Mouse (Mus musculus): Measurements from ENCODE around the gene Adamts7. TPM values are rescaled to one million over a fixed set of nuclear protein-coding genes. Genes with fewer than 3 reads are reported as not detected.

The Adamts7 gene
- polyA plus RNA-seq, 1 experiment = 6.5 TPM

DNA sequence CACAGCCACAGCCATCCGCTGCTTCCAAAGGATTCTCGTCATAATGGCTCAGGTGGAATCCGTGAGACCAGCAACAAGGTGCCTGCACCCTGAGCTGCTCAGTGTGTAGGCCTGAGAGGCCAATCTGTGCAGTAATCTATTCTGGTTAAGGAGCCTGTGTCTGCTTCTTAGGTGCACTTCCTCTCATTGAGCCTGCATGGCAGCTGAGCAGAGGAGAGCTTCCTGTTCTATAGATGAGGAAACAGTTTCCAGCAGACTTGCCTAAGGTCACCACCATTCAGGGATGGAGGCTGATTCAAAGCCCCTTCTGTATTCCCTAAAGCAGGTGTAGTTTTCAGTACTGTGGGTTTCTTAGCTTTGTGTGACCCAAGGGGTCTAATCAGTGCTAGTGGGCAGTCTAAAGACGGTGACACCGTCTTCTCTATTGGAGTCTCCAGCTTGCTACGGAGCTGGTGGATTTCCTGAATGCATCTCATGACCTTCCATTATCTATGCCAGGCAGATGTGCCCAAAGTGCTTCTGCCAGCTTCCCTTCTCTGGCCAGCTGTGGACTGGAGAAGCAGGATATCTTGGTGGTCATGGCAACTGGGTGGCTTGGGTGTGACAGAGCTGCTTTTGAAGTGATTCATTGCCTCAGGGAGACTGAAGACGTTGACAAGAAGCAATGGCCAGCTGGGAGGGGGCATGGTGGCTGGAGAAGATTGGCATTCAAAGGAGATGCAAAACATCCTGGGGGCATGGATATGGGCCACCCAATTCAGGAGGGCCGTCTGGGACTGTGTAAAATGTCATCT, 9.9 kb downstream of the Adamts7 start:
- TF ChIP-seq POLR2A (IDR thresholded peaks at IDR 0.05; ENCODE audit: low read depth, low read length) (no peak), CTCF (IDR thresholded peaks at IDR 0.05; ENCODE audit: borderline replicate concordance, insufficient read depth, low read length) (no peak)
- Histone ChIP-seq H3K4me1 (ENCODE audit: control insufficient read depth, insufficient read depth, low read length) (no peaks in the 10 kb centered on the region), H3K27ac (ENCODE audit: insufficient read depth, low read length) (no peak overlapping the region), H3K4me3 (ENCODE audit: insufficient read depth, low read length) (no peak overlapping the region)

DNA sequence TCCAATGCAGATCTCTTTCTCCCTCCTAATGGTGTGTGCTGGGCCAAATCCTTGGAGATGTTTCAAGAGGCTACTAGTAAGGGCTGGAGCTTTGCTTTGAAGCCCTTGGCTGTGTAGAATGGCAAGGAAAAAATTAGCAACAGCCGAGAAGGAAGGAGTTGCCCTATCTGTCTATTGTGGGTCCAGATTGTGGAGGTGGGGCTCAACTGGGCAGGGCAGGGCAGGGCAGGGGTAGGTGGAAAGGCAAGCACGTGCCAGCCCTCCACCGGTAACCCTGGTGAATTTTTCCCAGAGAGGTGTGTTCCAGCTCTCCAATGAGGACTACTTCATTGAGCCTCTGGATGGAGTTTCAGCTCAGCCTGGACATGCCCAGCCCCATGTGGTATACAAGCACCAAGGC, 10.5 kb downstream of the Adamts7 start:
- Histone ChIP-seq H3K4me3 (ENCODE audit: insufficient read depth, low read length) (no peak overlapping the region), H3K4me1 (ENCODE audit: control insufficient read depth, insufficient read depth, low read length) (no peaks in the 10 kb centered on the region), H3K27ac (ENCODE audit: insufficient read depth, low read length) (no peak overlapping the region)
- no peak for TF ChIP-seq POLR2A (IDR thresholded peaks at IDR 0.05; ENCODE audit: low read depth, low read length)
- TF ChIP-seq CTCF (IDR thresholded peaks at IDR 0.05; ENCODE audit: borderline replicate concordance, insufficient read depth, low read length) = no peak

DNA sequence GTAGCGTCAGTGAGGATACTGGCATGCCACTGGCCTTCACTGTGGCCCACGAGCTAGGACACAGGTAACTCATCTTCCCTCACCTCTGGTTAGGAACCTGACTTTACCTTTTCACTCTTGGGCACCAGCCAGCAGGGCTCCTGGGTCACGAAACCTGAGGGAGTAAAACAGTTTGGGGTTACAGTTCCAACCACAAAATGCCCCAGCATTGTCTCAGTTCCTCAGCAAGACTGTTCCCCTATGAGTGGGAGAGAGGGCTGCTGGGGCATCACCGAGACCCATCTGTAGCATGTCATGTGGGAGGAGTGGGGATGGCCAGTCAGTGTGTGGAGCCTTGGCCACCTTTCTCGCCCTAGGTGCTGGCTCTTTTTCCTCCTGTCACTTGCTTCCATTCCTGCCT, 16.5 kb downstream of the Adamts7 start:
- Histone ChIP-seq H3K27ac (ENCODE audit: insufficient read depth, low read length) (no peak overlapping the region), H3K4me1 (ENCODE audit: control insufficient read depth, insufficient read depth, low read length) (0 out of 2 replicates have a peak, but pooled peaks cover 5% of the 10 kb centered on the region), H3K4me3 (ENCODE audit: insufficient read depth, low read length) (no peak overlapping the region)
- TF ChIP-seq POLR2A (IDR thresholded peaks at IDR 0.05; ENCODE audit: low read depth, low read length) (no peak), CTCF (IDR thresholded peaks at IDR 0.05; ENCODE audit: borderline replicate concordance, insufficient read depth, low read length) (no peak)

DNA sequence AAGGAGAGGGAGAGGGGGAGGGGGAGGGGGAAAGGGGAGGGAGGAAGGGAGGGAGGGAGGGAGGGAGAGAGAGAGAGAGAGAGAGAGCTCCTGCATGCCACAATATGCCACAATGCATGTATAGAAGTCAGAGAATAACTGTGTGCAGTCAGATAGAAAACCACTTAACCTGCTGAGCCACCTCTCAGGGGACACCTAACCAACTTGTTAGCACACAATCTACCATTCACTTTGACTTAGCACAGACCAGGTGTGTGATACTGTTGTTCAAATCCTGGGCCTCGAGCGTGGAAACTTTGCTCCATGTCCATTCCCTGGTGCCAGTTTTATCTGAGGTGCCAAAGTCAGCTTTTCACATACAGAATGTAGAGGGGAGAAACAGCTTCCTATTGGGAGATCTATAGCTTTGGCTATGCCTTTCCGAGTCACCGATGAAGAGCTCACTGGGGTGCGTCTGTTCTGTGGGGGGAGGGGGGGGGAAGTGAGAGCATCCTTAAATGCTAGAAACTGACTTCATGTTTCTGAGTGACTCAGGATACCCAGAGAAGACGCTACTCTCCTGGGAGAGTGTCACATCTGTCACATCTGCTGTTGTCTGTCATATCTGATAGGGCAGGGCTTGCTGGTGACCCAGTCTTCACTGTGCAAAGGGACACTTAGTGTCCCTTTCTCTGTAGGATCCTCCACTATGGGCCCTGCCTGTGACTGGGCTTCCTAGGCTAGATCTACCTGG, 19.0 kb downstream of the Adamts7 start:
- no peak overlapping the region for H3K27ac ChIP-seq (ENCODE audit: insufficient read depth, low read length)

DNA sequence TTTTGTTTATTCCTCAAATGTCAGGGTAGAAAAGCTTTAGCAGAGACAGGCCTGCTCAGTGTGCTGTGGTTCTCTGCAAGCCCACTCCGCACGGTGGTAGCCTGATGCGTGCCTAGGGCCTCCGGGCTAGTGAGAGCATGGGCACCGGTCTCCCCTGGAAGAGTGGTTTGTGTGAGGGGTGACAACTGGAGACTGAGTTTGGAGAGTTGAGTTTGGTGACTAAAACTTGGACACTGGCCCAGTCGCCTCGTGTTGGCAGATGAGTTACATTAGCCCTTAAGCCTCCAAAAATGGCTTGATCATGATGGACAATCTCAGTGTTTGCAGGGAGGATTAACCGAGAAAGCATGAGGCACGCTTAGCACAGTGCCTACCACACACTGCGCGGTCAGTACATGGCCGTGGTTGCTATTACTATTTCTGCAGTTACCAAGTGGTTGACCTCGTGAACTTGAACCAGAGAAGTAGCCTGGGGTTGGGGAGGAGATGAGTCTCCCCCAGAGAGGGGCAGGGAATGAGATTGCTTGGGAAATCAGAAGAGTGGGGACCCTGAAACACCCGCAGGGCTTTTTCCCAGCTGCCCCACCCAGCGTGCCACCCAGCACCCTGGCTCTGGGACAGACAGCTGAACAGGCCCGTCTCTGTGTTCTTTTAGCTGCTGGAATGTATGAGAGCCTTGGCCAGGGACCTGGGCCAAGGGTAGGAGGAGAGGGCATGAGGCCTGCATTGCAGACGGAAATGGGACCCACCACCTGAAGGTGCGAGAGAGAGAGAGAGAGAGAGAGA, 20.0 kb downstream of the Adamts7 start:
- Histone ChIP-seq H3K27ac (ENCODE audit: insufficient read depth, low read length) (no peak overlapping the region), H3K4me1 (ENCODE audit: control insufficient read depth, insufficient read depth, low read length) (0 out of 2 replicates have a peak, but pooled peaks cover 5% of the 10 kb centered on the region), H3K4me3 (ENCODE audit: insufficient read depth, low read length) (no peak overlapping the region)
- TF ChIP-seq CTCF (IDR thresholded peaks at IDR 0.05; ENCODE audit: borderline replicate concordance, insufficient read depth, low read length) = no peak
- no peak for TF ChIP-seq POLR2A (IDR thresholded peaks at IDR 0.05; ENCODE audit: low read depth, low read length)

More for the DNA sequence above, 19.0 kb downstream of the Adamts7 start:
- TF ChIP-seq POLR2A (IDR thresholded peaks at IDR 0.05; ENCODE audit: low read depth, low read length) (no peak), CTCF (IDR thresholded peaks at IDR 0.05; ENCODE audit: borderline replicate concordance, insufficient read depth, low read length) (no peak)
- no peak overlapping the region for H3K4me3 ChIP-seq (ENCODE audit: insufficient read depth, low read length)
- 0 out of 2 replicates have a peak, but pooled peaks cover 5% of the 10 kb centered on the region for H3K4me1 ChIP-seq (ENCODE audit: control insufficient read depth, insufficient read depth, low read length)

DNA sequence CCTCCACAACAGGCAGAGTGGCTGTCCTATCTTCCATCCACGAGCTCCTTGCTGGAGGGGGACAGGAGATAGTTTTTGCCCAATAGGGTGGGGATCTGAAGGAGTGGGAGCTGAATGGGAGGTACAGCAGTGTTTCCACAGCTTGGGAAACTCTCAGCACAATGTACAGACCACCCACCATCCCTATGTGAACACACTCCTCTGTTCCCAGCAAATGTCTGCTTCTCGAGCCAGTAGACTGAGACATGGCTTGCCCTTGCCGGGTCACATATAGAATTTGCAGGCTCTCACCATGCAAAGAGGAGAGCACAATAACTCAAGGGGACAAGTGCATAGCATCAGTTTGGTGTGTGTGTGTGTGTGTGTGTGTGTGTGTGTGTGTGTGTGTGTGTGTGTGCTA, 20.7 kb downstream of the Adamts7 start:
- H3K4me3 ChIP-seq (ENCODE audit: insufficient read depth, low read length) = no peak overlapping the region
- no peak overlapping the region for H3K27ac ChIP-seq (ENCODE audit: insufficient read depth, low read length)

DNA sequence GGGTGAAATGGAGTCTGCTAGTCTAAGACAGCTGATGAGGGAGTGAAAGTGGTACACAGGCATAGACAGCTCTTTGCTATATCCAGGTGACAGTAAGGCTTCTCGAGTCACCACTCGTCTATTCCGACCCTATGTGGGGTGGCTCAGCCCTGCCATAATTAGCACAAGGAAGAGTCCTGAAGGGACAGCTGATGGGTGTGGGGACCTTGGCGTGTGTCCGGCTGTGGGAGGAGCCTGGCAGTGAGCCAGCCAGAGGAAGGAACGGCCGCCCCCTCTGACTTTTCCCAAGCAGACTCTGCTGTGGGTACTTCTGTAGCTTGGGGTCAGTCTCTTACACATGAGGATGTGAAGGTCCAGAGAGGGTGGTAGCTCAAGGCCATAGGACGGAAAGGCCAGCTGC, 21.2 kb downstream of the Adamts7 start:
- Histone ChIP-seq H3K4me3 (ENCODE audit: insufficient read depth, low read length) (no peak overlapping the region), H3K4me1 (ENCODE audit: control insufficient read depth, insufficient read depth, low read length) (0 out of 2 replicates have a peak, but pooled peaks cover 5% of the 10 kb centered on the region), H3K27ac (ENCODE audit: insufficient read depth, low read length) (no peak overlapping the region)
- TF ChIP-seq POLR2A (IDR thresholded peaks at IDR 0.05; ENCODE audit: low read depth, low read length) (no peak), CTCF (IDR thresholded peaks at IDR 0.05; ENCODE audit: borderline replicate concordance, insufficient read depth, low read length) (no peak)

More for the DNA sequence above, 20.7 kb downstream of the Adamts7 start:
- TF ChIP-seq POLR2A (IDR thresholded peaks at IDR 0.05; ENCODE audit: low read depth, low read length) (no peak), CTCF (IDR thresholded peaks at IDR 0.05; ENCODE audit: borderline replicate concordance, insufficient read depth, low read length) (no peak)
- 0 out of 2 replicates have a peak, but pooled peaks cover 5% of the 10 kb centered on the region for H3K4me1 ChIP-seq (ENCODE audit: control insufficient read depth, insufficient read depth, low read length)

DNA sequence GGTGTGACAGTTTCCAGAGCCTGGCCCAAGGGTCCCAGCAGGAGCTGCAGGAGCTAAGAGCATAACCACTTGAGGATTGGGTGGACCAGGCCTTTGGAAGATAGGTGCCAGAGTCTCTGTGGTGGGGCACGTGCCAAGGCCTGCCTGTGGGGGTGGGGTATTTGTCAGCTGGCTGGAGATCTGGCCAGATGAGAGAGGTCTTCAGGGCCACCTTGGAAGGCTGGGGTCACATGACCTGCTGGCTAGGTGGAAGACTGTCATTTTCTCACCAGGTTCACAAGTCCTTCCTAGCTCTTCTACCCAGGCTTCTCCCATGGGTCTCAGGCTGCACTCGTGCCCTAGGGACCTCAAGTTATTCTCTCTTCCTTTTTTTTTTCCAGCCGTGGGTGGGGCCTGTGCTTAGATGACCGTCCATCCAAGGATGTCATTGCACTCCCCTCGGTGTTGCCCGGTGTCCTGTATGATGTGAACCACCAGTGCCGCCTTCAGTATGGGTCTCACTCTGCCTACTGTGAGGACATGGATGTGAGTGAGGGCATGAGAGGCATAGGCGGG, 22.6 kb downstream of the Adamts7 start:
- H3K4me3 ChIP-seq (ENCODE audit: insufficient read depth, low read length) = no peak overlapping the region
- H3K4me1 ChIP-seq (ENCODE audit: control insufficient read depth, insufficient read depth, low read length) = 0 out of 2 replicates have a peak, but pooled peaks cover 5% of the 10 kb centered on the region
- no peak overlapping the region for H3K27ac ChIP-seq (ENCODE audit: insufficient read depth, low read length)
- TF ChIP-seq POLR2A (IDR thresholded peaks at IDR 0.05; ENCODE audit: low read depth, low read length) (no peak), CTCF (IDR thresholded peaks at IDR 0.05; ENCODE audit: borderline replicate concordance, insufficient read depth, low read length) (no peak)

DNA sequence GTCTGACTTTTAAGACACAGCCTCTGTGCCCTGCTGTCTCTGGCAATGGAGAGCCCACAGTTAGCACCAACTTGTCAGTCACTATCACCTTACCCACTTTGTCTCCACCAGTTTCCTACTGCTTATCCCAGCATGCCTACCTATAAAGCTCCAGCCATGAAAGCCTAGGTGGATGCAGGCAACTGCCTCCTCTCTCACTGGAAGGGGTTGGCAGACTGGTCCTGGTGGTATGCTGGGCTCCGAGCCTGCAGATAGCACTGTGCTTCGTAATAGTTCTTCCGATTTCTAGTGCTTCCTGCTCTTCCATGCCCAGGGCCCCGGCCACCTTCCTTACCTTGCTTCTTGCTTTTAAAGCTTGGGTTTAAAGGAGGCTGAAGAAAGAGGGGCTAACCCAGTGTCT, 26.0 kb downstream of the Adamts7 start:
- no peak overlapping the region for H3K27ac ChIP-seq (ENCODE audit: insufficient read depth, low read length)
- no peaks in the 10 kb centered on the region for H3K4me1 ChIP-seq (ENCODE audit: control insufficient read depth, insufficient read depth, low read length)
- TF ChIP-seq POLR2A (IDR thresholded peaks at IDR 0.05; ENCODE audit: low read depth, low read length) (no peak), CTCF (IDR thresholded peaks at IDR 0.05; ENCODE audit: borderline replicate concordance, insufficient read depth, low read length) (no peak)
- no peak overlapping the region for H3K4me3 ChIP-seq (ENCODE audit: insufficient read depth, low read length)

Measured in embryonic fibroblast, embryonic 13.5 days (primary cell).